ENCODE assay signal across 18 mouse cellular contexts in the genomic region with DNA sequence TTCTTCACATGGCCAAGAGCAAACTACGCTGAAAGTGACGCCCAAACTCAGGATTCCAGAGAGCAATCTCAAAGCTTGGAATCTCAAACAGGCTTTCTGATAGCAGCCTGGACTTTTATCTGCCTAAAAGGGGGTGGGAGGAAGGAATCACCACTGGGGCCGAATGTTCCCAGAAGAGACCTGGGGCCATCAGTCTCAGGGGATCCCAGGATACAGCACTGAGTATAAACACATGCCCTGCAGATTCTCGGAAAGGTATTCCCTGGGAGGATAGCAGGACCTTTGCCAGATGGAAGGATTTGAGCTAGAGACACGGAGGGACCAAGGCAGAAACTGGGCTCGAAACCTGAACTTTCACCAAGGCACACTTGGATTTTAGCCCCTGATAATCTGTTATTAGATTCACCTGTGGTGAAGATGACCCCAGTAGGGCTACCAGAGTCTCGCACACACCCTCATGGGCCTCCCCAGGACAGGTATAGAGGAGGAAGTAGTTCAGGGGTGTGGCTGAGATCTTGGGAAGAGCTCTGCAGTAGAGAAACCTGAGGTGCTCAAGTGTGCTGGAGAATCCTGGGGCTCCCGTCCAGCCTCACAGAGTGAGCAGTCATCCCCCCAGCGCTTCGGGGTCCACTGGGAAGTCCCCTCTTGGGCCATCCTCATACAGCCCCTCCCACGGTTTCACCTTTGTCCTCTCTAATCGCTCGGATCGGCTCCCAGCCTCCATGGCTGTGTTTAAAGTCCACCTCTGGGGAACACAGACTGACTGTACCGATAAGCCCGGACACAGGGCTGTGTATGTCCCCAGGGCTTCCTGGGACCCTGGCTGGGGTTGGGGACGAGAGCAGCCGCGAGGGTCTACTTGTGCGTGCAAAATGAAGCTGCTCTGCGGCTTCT. TPM values are rescaled to one million over a fixed set of nuclear protein-coding genes. Genes with fewer than 3 reads are reported as not detected.
A peak's percentile ranks its signal among the peaks of the same experiment; 100 is the strongest.
DNase-seq lines count a peak whose midpoint lies in the region; ATAC-seq lines count a peak whose summit lies in the region.
"Had no signal": no experiment of that assay in that cellular context is flagged by ENCODE, and none has a peak within 500 bp of the region (broad histone marks: within the 10 kb centered on the region; RNA-seq: fewer than 3 reads in every experiment).

A gene (plus strand): TSS at position 762 of the 894 bp plus-strand sequence.

- H3K27me3 ChIP-seq in heart, embryonic 15.5 days = no peaks in the 10 kb centered on the region
- H3K27me3 ChIP-seq in intestine, embryonic 15.5 days (replicated peaks) = no peaks in the 10 kb centered on the region
- H3K27me3 ChIP-seq in liver, embryonic 11.5 days (replicated peaks; ENCODE audit: control insufficient read depth, insufficient read depth, low read length) = no peaks in the 10 kb centered on the region
- no peaks in the 10 kb centered on the region for H3K27me3 ChIP-seq in stomach, embryonic 16.5 days (ENCODE audit: control insufficient read depth, insufficient read depth, low read length)
- H3K27me3 ChIP-seq: lung, embryonic 15.5 days; midbrain, embryonic 15.5 days; neural tube, embryonic 12.5 days had no signal

- no peak within 1 kb of the TSS for H3K27ac ChIP-seq in heart, embryonic 15.5 days
- H3K27ac ChIP-seq in intestine, embryonic 15.5 days = peak within 1 kb of the TSS; percentile 74
- H3K27ac ChIP-seq in liver, embryonic 11.5 days (ENCODE audit: low read depth, low read length) = peak within 1 kb of the TSS; percentile 41; the same call in 1 of the 2 replicates
- peak within 1 kb of the TSS; percentile 9; the same call in 1 of the 2 replicates for H3K27ac ChIP-seq in stomach, embryonic 16.5 days (ENCODE audit: low read length)
- H3K27ac ChIP-seq: lung, embryonic 15.5 days; midbrain, embryonic 15.5 days; neural tube, embryonic 12.5 days had no signal

- no peak; the same call in 1 of the 2 replicates for ATAC-seq in heart, embryonic 15.5 days (replicated peaks; ENCODE audit: insufficient number of reproducible peaks, insufficient read depth, low FRiP score, low read depth)
- ATAC-seq in intestine, embryonic 15.5 days = peak; percentile 96
- peak; percentile 78 for ATAC-seq in liver, embryonic 11.5 days (replicated peaks; ENCODE audit: low FRiP score)
- ATAC-seq in stomach, embryonic 16.5 days (ENCODE audit: insufficient read depth, low FRiP score) = peak; percentile 71; the same call in 1 of the 2 replicates
- ATAC-seq: CD4-positive, CD25-positive, alpha-beta regulatory T cell, adult 4 months; midbrain, embryonic 15.5 days had no signal

- H3K9ac ChIP-seq in heart, embryonic 15.5 days = no peak within 1 kb of the TSS
- peak within 1 kb of the TSS; percentile 37 for H3K9ac ChIP-seq in intestine, embryonic 15.5 days
- peak within 1 kb of the TSS; percentile 32; the same call in 1 of the 2 replicates for H3K9ac ChIP-seq in liver, embryonic 11.5 days (ENCODE audit: low read depth, low read length)
- H3K9ac ChIP-seq in stomach, embryonic 16.5 days (ENCODE audit: low read length) = peak within 1 kb of the TSS; percentile 17; the same call in 1 of the 2 replicates
- H3K9ac ChIP-seq: lung, embryonic 15.5 days; midbrain, embryonic 15.5 days; neural tube, embryonic 12.5 days had no signal

- intact Hi-C loops in heart, postnatal 14 days (cut with DNase I) = no loop called here

- no peaks in the 10 kb centered on the region for H3K9me3 ChIP-seq in heart, embryonic 15.5 days (replicated peaks)
- no peaks in the 10 kb centered on the region for H3K9me3 ChIP-seq in intestine, embryonic 15.5 days
- H3K9me3 ChIP-seq in liver, embryonic 11.5 days (ENCODE audit: control insufficient read depth, low read length) = no peaks in the 10 kb centered on the region
- H3K9me3 ChIP-seq in stomach, embryonic 16.5 days (replicated peaks; ENCODE audit: control insufficient read depth, low read length) = no peaks in the 10 kb centered on the region
- H3K9me3 ChIP-seq: lung, embryonic 15.5 days; midbrain, embryonic 15.5 days; neural tube, embryonic 12.5 days had no signal

- H3K4me1 ChIP-seq in heart, embryonic 15.5 days (replicated peaks) = peaks cover 13% of the 10 kb centered on the region; the same call in 1 of the 2 replicates
- 0 out of 2 replicates have a peak, but pooled peaks cover 2% of the 10 kb centered on the region for H3K4me1 ChIP-seq in intestine, embryonic 15.5 days (replicated peaks)
- H3K4me1 ChIP-seq in liver, embryonic 11.5 days (replicated peaks; ENCODE audit: control insufficient read depth, insufficient read depth, low read length) = no peaks in the 10 kb centered on the region; the same call in 1 of the 2 replicates
- H3K4me1 ChIP-seq in stomach, embryonic 16.5 days (ENCODE audit: control insufficient read depth, insufficient read depth, low read length) = no peaks in the 10 kb centered on the region
- H3K4me1 ChIP-seq: lung, embryonic 15.5 days; midbrain, embryonic 15.5 days; neural tube, embryonic 12.5 days had no signal

- DNase-seq in heart, postnatal 14 days = no peak
- DNase-seq in liver, embryonic 11.5 days (ENCODE audit: low spot score) = peak; percentile 43
- no peak for DNase-seq in gastrocnemius, postnatal 4 days (ENCODE audit: low spot score in 2 of 2)
- DNase-seq in ovary, postnatal 14 days (ENCODE audit: low spot score) = no peak
- DNase-seq: cerebellum, adult 11-12 months; gastrocnemius, postnatal 36 days; kidney, postnatal 25 days; layer of hippocampus, postnatal 36 days; left cerebral cortex, postnatal 4 days; spleen, adult 18-20 months had no signal

- WGBS in heart, embryonic 15.5 days = 47% methylated on average over 21 of the region's 21 CpGs
- WGBS in intestine, embryonic 15.5 days = 48% methylated on average over 21 of the region's 21 CpGs
- 51% methylated on average over 21 of the region's 21 CpGs for WGBS in liver, embryonic 11.5 days
- whole genome bisulfite sequencing in stomach, embryonic 16.5 days = 56% methylated on average over 21 of the region's 21 CpGs

- H3K36me3 ChIP-seq in heart, embryonic 15.5 days = no peaks in the 10 kb centered on the region
- no peaks in the 10 kb centered on the region for H3K36me3 ChIP-seq in intestine, embryonic 15.5 days
- no peaks in the 10 kb centered on the region for H3K36me3 ChIP-seq in liver, embryonic 11.5 days (ENCODE audit: control insufficient read depth, insufficient read depth, low read length)
- no peaks in the 10 kb centered on the region for H3K36me3 ChIP-seq in stomach, embryonic 16.5 days (ENCODE audit: control insufficient read depth, insufficient read depth, low read length)
- H3K36me3 ChIP-seq: lung, embryonic 15.5 days; midbrain, embryonic 15.5 days; neural tube, embryonic 12.5 days had no signal

- 0 out of 2 replicates have a peak within 1 kb of the TSS, but pooled peaks have one; percentile 7 for H3K4me3 ChIP-seq in heart, embryonic 15.5 days
- peak within 1 kb of the TSS; percentile 33 for H3K4me3 ChIP-seq in intestine, embryonic 15.5 days (replicated peaks)
- peak within 1 kb of the TSS; percentile 41 for H3K4me3 ChIP-seq in liver, embryonic 11.5 days (ENCODE audit: low read depth, low read length)
- H3K4me3 ChIP-seq in stomach, embryonic 16.5 days (replicated peaks; ENCODE audit: low read length) = 0 out of 2 replicates have a peak within 1 kb of the TSS, but pooled peaks have one; percentile 0
- H3K4me3 ChIP-seq: lung, embryonic 15.5 days; midbrain, embryonic 15.5 days; neural tube, embryonic 12.5 days had no signal

- H3K4me2 ChIP-seq in heart, embryonic 15.5 days = peak within 1 kb of the TSS; percentile 30
- peak within 1 kb of the TSS; percentile 57 for H3K4me2 ChIP-seq in intestine, embryonic 15.5 days (replicated peaks)
- peak within 1 kb of the TSS; percentile 45 for H3K4me2 ChIP-seq in liver, embryonic 11.5 days
- peak within 1 kb of the TSS; percentile 4 for H3K4me2 ChIP-seq in stomach, embryonic 16.5 days (ENCODE audit: low read depth, low read length)
- H3K4me2 ChIP-seq: lung, embryonic 15.5 days; midbrain, embryonic 15.5 days; neural tube, embryonic 12.5 days had no signal

RNA-seq across cellular contexts. Expression of the gene that starts here (rescaled TPM):
- polyA plus RNA-seq in heart, embryonic 15.5 days (2015; fragmentation: Nextera tagmentation; extraction: Ambion mirVana) = 0.48 and 0.76 TPM in 2 replicates
- not detected for total RNA-seq in heart, postnatal 14 days (2021)
- 38.8 and 43.5 TPM in 2 replicates for polyA plus RNA-seq in intestine, embryonic 15.5 days (2015; fragmentation: Nextera tagmentation; extraction: Ambion mirVana)
- 45.7 and 46.7 TPM in 2 replicates for polyA plus RNA-seq in liver, embryonic 11.5 days (2014; fragmentation: Nextera tagmentation; extraction: Ambion mirVana)
- 12.7 and 13.1 TPM in 2 replicates for polyA plus RNA-seq in stomach, embryonic 16.5 days (2015; fragmentation: Nextera tagmentation; extraction: Ambion mirVana)
- not detected for total RNA-seq in gastrocnemius, postnatal 4 days (2021)
- total RNA-seq: gastrocnemius, postnatal 36 days; layer of hippocampus, postnatal 36 days; left cerebral cortex, postnatal 4 days; megakaryocyte progenitor cell, adult 5-6 weeks had no signal
- polyA plus RNA-seq: CD4-positive, CD25-positive, alpha-beta regulatory T cell, adult 4 months; midbrain, embryonic 15.5 days; neural tube, embryonic 12.5 days had no signal

Comparison
In these comparisons a context has a peak if more than half of its experiments do, and no peak if none do; other contexts are left out.
1. H3K4me2 ChIP-seq: peak in every context shown above with its lines; median percentile 57 in intestine, embryonic 15.5 days; 45 in liver, embryonic 11.5 days; 30 in heart, embryonic 15.5 days; 4 in stomach, embryonic 16.5 days.